Mouse (Mus musculus): ENCODE results near the gene Cars. TPM values are rescaled to one million over a fixed set of nuclear protein-coding genes. Genes with fewer than 3 reads are reported as not detected.

The Cars gene
- total and polyA plus RNA-seq, 3 experiments: 40.8 to 73.5 TPM; not detected in 1

- Histone ChIP-seq H3K9me3 (replicated peaks; ENCODE audit: insufficient read depth, low read length) (no peaks in the 10 kb centered on the region), H3K27me3 (ENCODE audit: control insufficient read depth in 1 of 2, insufficient read depth in 2 of 2, low read length in 2 of 2) (no peaks in the 10 kb centered on the region), H3K36me3 (ENCODE audit: control insufficient read depth in 1 of 2, insufficient read depth in 2 of 2, low read length in 2 of 2) (peaks cover 0 to 19% of the 10 kb centered on the region in 2 experiments; a peak in 2 of 4 replicates), H3K4me3 (ENCODE audit: control insufficient read depth in 1 of 2, insufficient read depth in 1 of 2, low read depth in 2 of 2, low read length in 2 of 2) (no peak overlapping the region), H3K27ac (ENCODE audit: control insufficient read depth, low read depth, low read length) (no peak overlapping the region), H3K79me2 (ENCODE audit: control insufficient read depth, insufficient read depth, low read length, poor library complexity) (no peaks in the 10 kb centered on the region), H3K4me1 (ENCODE audit: control insufficient read depth in 1 of 2, insufficient read depth in 2 of 2, low read length in 2 of 2) (peaks cover 3 to 22% of the 10 kb centered on the region in 2 experiments), H3K9ac (ENCODE audit: control insufficient read depth, low read depth, low read length, poor library complexity, severe bottlenecking) (no peak overlapping the region; the same call in 1 of the 2 replicates)
- no peak for DNase-seq (ENCODE audit: low read depth, low spot score)
- TF ChIP-seq MYB (IDR thresholded peaks at IDR 0.05; ENCODE audit: low read depth, low read length) (no peak), KAT2A (conservative IDR thresholded peaks at IDR 0.05; ENCODE audit: low read depth, low read length) (no peak), ZNF384 (IDR thresholded peaks at IDR 0.05; ENCODE audit: low read depth, low read length) (no peak), ZC3H11A (IDR thresholded peaks at IDR 0.05; ENCODE audit: low read depth, low read length) (no peak)
Observed at GRCm38 (mm10) chr7:143624561-143624960, 24.7 kb upstream of the Cars start.

- peaks cover 0 to 9% of the 10 kb centered on the region in 2 experiments; a peak in 2 of 4 replicates for H3K36me3 ChIP-seq (ENCODE audit: control insufficient read depth in 1 of 2, insufficient read depth in 2 of 2, low read length in 2 of 2)
- H3K4me3 ChIP-seq (ENCODE audit: control insufficient read depth in 1 of 2, insufficient read depth in 1 of 2, low read depth in 2 of 2, low read length in 2 of 2): no peak overlapping the region
- no peaks in the 10 kb centered on the region for H3K79me2 ChIP-seq (ENCODE audit: control insufficient read depth, insufficient read depth, low read length, poor library complexity)
- no peak overlapping the region for H3K27ac ChIP-seq (ENCODE audit: control insufficient read depth, low read depth, low read length)
- H3K9ac ChIP-seq (ENCODE audit: control insufficient read depth, low read depth, low read length, poor library complexity, severe bottlenecking): no peak overlapping the region
- peaks cover 3 to 9% of the 10 kb centered on the region in 2 experiments for H3K4me1 ChIP-seq (ENCODE audit: control insufficient read depth in 1 of 2, insufficient read depth in 2 of 2, low read length in 2 of 2)
- H3K9me3 ChIP-seq (replicated peaks; ENCODE audit: insufficient read depth, low read length): no peaks in the 10 kb centered on the region
- DNase-seq (ENCODE audit: low read depth, low spot score): no peak
- H3K27me3 ChIP-seq (ENCODE audit: control insufficient read depth in 1 of 2, insufficient read depth in 2 of 2, low read length in 2 of 2): no peaks in the 10 kb centered on the region
- TF ChIP-seq ZNF384 (IDR thresholded peaks at IDR 0.05; ENCODE audit: low read depth, low read length): no peak
- TF ChIP-seq HCFC1 (IDR thresholded peaks at IDR 0.05; ENCODE audit: low read depth, low read length): no peak
- TF ChIP-seq NRF1 (IDR thresholded peaks at IDR 0.05; ENCODE audit: insufficient read depth, low read depth, low read length, poor library complexity, severe bottlenecking): no peak
- no peak for TF ChIP-seq USF1 (IDR thresholded peaks at IDR 0.05; ENCODE audit: low read depth, low read length)
- TF ChIP-seq MAX (IDR thresholded peaks at IDR 0.05; ENCODE audit: low read length): no peak
- TF ChIP-seq MYC (IDR thresholded peaks at IDR 0.05; ENCODE audit: low read depth, low read length): no peak
Observed at GRCm38 (mm10) chr7:143620951-143621350, 21.1 kb upstream of the Cars start.

GRCm38 (mm10) chr7:143614404-143615135 is 14.7 kb upstream of the Cars start:
- TF ChIP-seq SMC3 (IDR thresholded peaks at IDR 0.05; ENCODE audit: low read depth, low read length): no peak
- TF ChIP-seq ZNF384 (IDR thresholded peaks at IDR 0.05; ENCODE audit: low read depth, low read length): no peak
- TF ChIP-seq POLR2AphosphoS5 (IDR thresholded peaks at IDR 0.05; ENCODE audit: borderline replicate concordance, low read depth, low read length): no peak
- no peak for TF ChIP-seq BHLHE40 (IDR thresholded peaks at IDR 0.05; ENCODE audit: borderline replicate concordance, low read depth, low read length)
- no peak for TF ChIP-seq TCF12 (IDR thresholded peaks at IDR 0.05; ENCODE audit: low read depth, low read length)
- TF ChIP-seq MAX (IDR thresholded peaks at IDR 0.05; ENCODE audit: low read length): no peak
- TF ChIP-seq CHD1 (IDR thresholded peaks at IDR 0.05; ENCODE audit: low read depth, low read length): no peak
- TF ChIP-seq UBTF (IDR thresholded peaks at IDR 0.05; ENCODE audit: borderline replicate concordance, insufficient read depth, low read depth, low read length): no peak
- TF ChIP-seq MYC (IDR thresholded peaks at IDR 0.05; ENCODE audit: low read depth, low read length): no peak
- no peak for TF ChIP-seq TBP (IDR thresholded peaks at IDR 0.05; ENCODE audit: low read depth, low read length)
- no peak overlapping the region for H3K4me3 ChIP-seq (ENCODE audit: control insufficient read depth in 1 of 2, insufficient read depth in 1 of 2, low read depth in 2 of 2, low read length in 2 of 2)
- no peaks in the 10 kb centered on the region for H3K36me3 ChIP-seq (ENCODE audit: control insufficient read depth in 1 of 2, insufficient read depth in 2 of 2, low read length in 2 of 2)
- no peak overlapping the region for H3K27ac ChIP-seq (ENCODE audit: control insufficient read depth, low read depth, low read length)
- H3K79me2 ChIP-seq (ENCODE audit: control insufficient read depth, insufficient read depth, low read length, poor library complexity): no peaks in the 10 kb centered on the region
- H3K9ac ChIP-seq (ENCODE audit: control insufficient read depth, low read depth, low read length, poor library complexity, severe bottlenecking): no peak overlapping the region
- H3K4me1 ChIP-seq (ENCODE audit: control insufficient read depth in 1 of 2, insufficient read depth in 2 of 2, low read length in 2 of 2): no peaks in the 10 kb centered on the region
- H3K9me3 ChIP-seq (replicated peaks; ENCODE audit: insufficient read depth, low read length): no peaks in the 10 kb centered on the region
- no peak for DNase-seq (ENCODE audit: low read depth, low spot score)
- H3K27me3 ChIP-seq (ENCODE audit: control insufficient read depth in 1 of 2, insufficient read depth in 2 of 2, low read length in 2 of 2): no peaks in the 10 kb centered on the region; a peak in 1 of 4 replicates
